Mouse (Mus musculus) forebrain, postnatal 0 days (tissue): Measurements from ENCODE around the gene Alg12. TPM values are rescaled to one million over a fixed set of nuclear protein-coding genes. Genes with fewer than 3 reads are reported as not detected.
"Not testable (repeated sequence)": the region's sequence is repeated elsewhere in the genome, so short reads cannot be mapped to it uniquely, and the experiment has no call there.

Experiments used
- ATAC-seq: fragments of 200-750 bp; cut with Nextera tagmentation; 2 replicates; pipeline ENCODE4 v1.8.0; 2017; ENCODE audit warnings: mild to moderate bottlenecking, moderate library complexity
- DNase-seq: peaks from one replicate; pipeline ENCODE4 v3.0.0-alpha.2; 2015
- H3K27ac ChIP-seq: fragments of 300-500 bp; sonication (generic); 2 replicates; pipeline ENCODE4 v1.5.1; 2014; ENCODE audit warnings: low read depth, mild to moderate bottlenecking, antibody characterized with exemption, low read length, moderate library complexity, mixed read lengths
- H3K27me3 ChIP-seq: fragments of 300-500 bp; sonication (generic); 2 replicates; pipeline ENCODE4 v1.6.1; 2014; ENCODE audit warnings: mild to moderate bottlenecking, low read length, mixed read lengths; ENCODE audit not compliant: insufficient read depth
- H3K36me3 ChIP-seq: fragments of 300-500 bp; sonication (generic); 2 replicates; pipeline ENCODE4 v1.6.1; 2014; ENCODE audit warnings: mild to moderate bottlenecking, moderate library complexity; ENCODE audit not compliant: insufficient read depth
- H3K4me1 ChIP-seq: fragments of 300-500 bp; sonication (generic); 2 replicates; pipeline ENCODE4 v1.6.1; 2014; ENCODE audit warnings: antibody characterized with exemption; ENCODE audit not compliant: insufficient read depth
- H3K4me2 ChIP-seq: fragments of 300-500 bp; sonication (generic); 2 replicates; pipeline ENCODE4 v1.6.1; 2014; ENCODE audit warnings: low read depth, mild to moderate bottlenecking, moderate library complexity
- H3K4me3 ChIP-seq: fragments of 300-500 bp; sonication (generic); 2 replicates; pipeline ENCODE4 v1.5.1; 2014; ENCODE audit warnings: low read depth, low read length, mixed read lengths
- H3K9ac ChIP-seq: fragments of 300-500 bp; sonication (generic); 2 replicates; pipeline ENCODE4 v1.6.1; 2014; ENCODE audit warnings: mild to moderate bottlenecking
- H3K9me3 ChIP-seq: fragments of 300-500 bp; sonication (generic); 2 replicates; pipeline ENCODE4 v1.6.1; 2016; ENCODE audit warnings: low read length
- CTCF ChIP-seq: sonication (generic); IDR thresholded peaks from 2 replicates; pipeline ENCODE4 v1.5.1; 2016; ENCODE audit warnings: antibody characterized with exemption, control low read depth, low read depth
- WGBS: fragments of 180-500 bp; shearing (Covaris S2); extraction: QIAGEN DNeasy Blood & Tissue Kit; methylation state at CpG from one replicate; pipeline ENCODE4 v1.1.7; 2014; 5-methylcytosine and 5-hydroxymethylcytosine counted together
- polyA plus RNA-seq: library from polyadenylated mRNA; unstranded; fragments of >200 nt; fragmentation: Nextera tagmentation; extraction: Ambion mirVana; gene quantifications from 2 replicates; pipeline ENCODE4 v1.2.1, GENCODE M21; 2015
- total RNA-seq: library from RNA; depleted of rRNA; stranded (reverse); fragments of >200 nt; gene quantifications from 2 replicates; pipeline ENCODE4 v1.2.3, GENCODE M21; 2014

Alg12 gene
- total and polyA plus RNA-seq, 2 experiments from 2014 or later: 7.6 to 10.2 TPM

GRCm38 (mm10) chr15:88821403-88821802 lies 2.3 kb upstream of the Alg12 start:
- Histone ChIP-seq H3K9ac (no peak overlapping the region), H3K4me3 (no peak overlapping the region), H3K9me3 (no peaks in the 10 kb centered on the region), H3K4me1 (peaks cover 11% of the 10 kb centered on the region; the same call in 1 of the 2 replicates), H3K27ac (no peak overlapping the region), H3K27me3 (no peaks in the 10 kb centered on the region), H3K4me2 (no peak overlapping the region), H3K36me3 (peaks cover 42% of the 10 kb centered on the region)
- no peak for DNase-seq
- no peak for ATAC-seq
- 84% methylated on average over 7 of the region's 7 CpGs for WGBS
- no peak for TF ChIP-seq CTCF

- under 1% methylated on average over 23 of the region's 23 CpGs for WGBS
- peak overlapping the region; percentile 89 for H3K4me2 ChIP-seq
- peaks cover 40% of the 10 kb centered on the region for H3K36me3 ChIP-seq
- peak overlapping the region; percentile 88 for H3K4me3 ChIP-seq
- peak overlapping the region; percentile 74 for H3K9ac ChIP-seq
- peak overlapping the region; percentile 35; the same call in 1 of the 2 replicates for H3K27ac ChIP-seq
- DNase-seq (no peak), ATAC-seq (no peak)
- H3K27me3 ChIP-seq: no peaks in the 10 kb centered on the region
- H3K4me1 ChIP-seq: peaks cover 11% of the 10 kb centered on the region; the same call in 1 of the 2 replicates
- TF ChIP-seq CTCF: no peak
- no peaks in the 10 kb centered on the region for H3K9me3 ChIP-seq
Observed at GRCm38 (mm10) chr15:88819906-88820303, 787 bp upstream of the Alg12 start.

GRCm38 (mm10) chr15:88815196-88815700 lies 3.9 kb downstream of the Alg12 start:
- H3K4me2 ChIP-seq: no peak overlapping the region
- H3K9me3 ChIP-seq: no peaks in the 10 kb centered on the region
- H3K4me1 ChIP-seq: peaks cover 6% of the 10 kb centered on the region; the same call in 1 of the 2 replicates
- WGBS: 94% methylated on average over 6 of the region's 6 CpGs
- TF ChIP-seq CTCF: no peak
- no peak for ATAC-seq
- H3K27ac ChIP-seq: no peak overlapping the region
- H3K27me3 ChIP-seq: no peaks in the 10 kb centered on the region
- peaks cover 41% of the 10 kb centered on the region for H3K36me3 ChIP-seq
- no peak overlapping the region for H3K9ac ChIP-seq
- no peak for DNase-seq
- H3K4me3 ChIP-seq: no peak overlapping the region

GRCm38 (mm10) chr15:88814411-88815047 lies 4.6 kb downstream of the Alg12 start:
- no peak overlapping the region for H3K27ac ChIP-seq
- no peak overlapping the region for H3K4me3 ChIP-seq
- no peaks in the 10 kb centered on the region for H3K9me3 ChIP-seq
- no peaks in the 10 kb centered on the region for H3K27me3 ChIP-seq
- H3K9ac ChIP-seq: no peak overlapping the region
- DNase-seq: no peak
- peaks cover 42% of the 10 kb centered on the region for H3K36me3 ChIP-seq
- peaks cover 5% of the 10 kb centered on the region; the same call in 1 of the 2 replicates for H3K4me1 ChIP-seq
- no peak for ATAC-seq
- H3K4me2 ChIP-seq: no peak overlapping the region
- WGBS: 95% methylated on average over 11 of the region's 11 CpGs
- peak; percentile 45 for TF ChIP-seq CTCF

GRCm38 (mm10) chr15:88813873-88814272 lies 5.2 kb downstream of the Alg12 start:
- not testable (repeated sequence) for H3K27me3 ChIP-seq, DNase-seq, H3K9me3 ChIP-seq, H3K4me3 ChIP-seq, H3K4me1 ChIP-seq, ATAC-seq, H3K27ac ChIP-seq, H3K4me2 ChIP-seq, H3K9ac ChIP-seq
- peaks cover 48% of the 10 kb centered on the region for H3K36me3 ChIP-seq
- 91% methylated on average over 2 of the region's 2 CpGs for WGBS

- Histone ChIP-seq H3K36me3 (peaks cover 53% of the 10 kb centered on the region), H3K4me1 (peaks cover 1% of the 10 kb centered on the region; the same call in 1 of the 2 replicates), H3K4me3 (no peak overlapping the region), H3K9ac (no peak overlapping the region), H3K27me3 (no peaks in the 10 kb centered on the region), H3K9me3 (no peaks in the 10 kb centered on the region), H3K4me2 (no peak overlapping the region), H3K27ac (no peak overlapping the region)
- ATAC-seq (no peak), DNase-seq (no peak)
- TF ChIP-seq CTCF: no peak
- WGBS: 90% methylated on average over 3 of the region's 3 CpGs
Observed at GRCm38 (mm10) chr15:88813262-88813661, 5.9 kb downstream of the Alg12 start.

- Histone ChIP-seq H3K9ac (no peak overlapping the region), H3K4me1 (no peaks in the 10 kb centered on the region), H3K27me3 (no peaks in the 10 kb centered on the region), H3K36me3 (peaks cover 58% of the 10 kb centered on the region), H3K4me3 (no peak overlapping the region), H3K4me2 (no peak overlapping the region), H3K9me3 (no peaks in the 10 kb centered on the region), H3K27ac (no peak overlapping the region)
- DNase-seq (no peak), ATAC-seq (no peak)
- WGBS: 94% methylated on average over 2 of the region's 2 CpGs
- TF ChIP-seq CTCF: no peak
Observed at GRCm38 (mm10) chr15:88810369-88810768, 8.7 kb downstream of the Alg12 start.
